Mouse (Mus musculus) C2C12 (cell line): ENCODE results near the gene Cers2. TPM values are rescaled to one million over a fixed set of nuclear protein-coding genes. Genes with fewer than 3 reads are reported as not detected.

Source experiments
- H3K27me3 ChIP-seq: one replicate; pipeline ENCODE4 v1.6.1; 2011; ENCODE audit not compliant: control insufficient read depth, insufficient read depth, insufficient read length
- H3K36me3 ChIP-seq: one replicate; pipeline ENCODE4 v1.6.1; 2011; ENCODE audit not compliant: control insufficient read depth, insufficient read depth
- H3K4me3 ChIP-seq: one replicate; pipeline ENCODE4 v1.5.1; 2011; ENCODE audit warnings: mild to moderate bottlenecking, control low read depth; ENCODE audit not compliant: poor library complexity, insufficient read depth, severe bottlenecking
- H3K79me2 ChIP-seq: one replicate; pipeline ENCODE4 v1.6.1; 2011; ENCODE audit not compliant: control insufficient read depth, insufficient read depth
- H3K79me3 ChIP-seq: one replicate; pipeline ENCODE4 v1.6.1; 2011; ENCODE audit warnings: low read depth, control low read depth
- H3ac ChIP-seq: one replicate; pipeline ENCODE3; 2011; ENCODE audit warnings: low read depth; ENCODE audit not compliant: control insufficient read depth, insufficient read length
- CEBPB ChIP-seq: IDR thresholded peaks from one replicate; pipeline ENCODE4 v1.6.1; 2011; ENCODE audit warnings: low read depth, mild to moderate bottlenecking, control low read depth, moderate library complexity
- CTCF ChIP-seq: IDR thresholded peaks from one replicate; pipeline ENCODE4 v1.5.1; 2011; ENCODE audit not compliant: control insufficient read depth, insufficient read depth, insufficient read length
- FOSL1 ChIP-seq: IDR thresholded peaks from one replicate; pipeline ENCODE4 v1.8.0; 2011; ENCODE audit warnings: mild to moderate bottlenecking, low read length; ENCODE audit not compliant: poor library complexity, insufficient read depth, severe bottlenecking
- MAX ChIP-seq: IDR thresholded peaks from one replicate; pipeline ENCODE4 v1.6.1; 2011; ENCODE audit warnings: mild to moderate bottlenecking, control low read depth
- MYOD1 ChIP-seq: IDR thresholded peaks from one replicate; pipeline ENCODE4 v1.6.1; 2011; ENCODE audit warnings: low read depth; ENCODE audit not compliant: control insufficient read depth, insufficient read length
- MYOG ChIP-seq: IDR thresholded peaks from one replicate; pipeline ENCODE4 v1.6.1; 2011; ENCODE audit not compliant: control insufficient read depth, insufficient read length; ENCODE audit errors: extremely low read depth
- USF1 ChIP-seq: IDR thresholded peaks from one replicate; pipeline ENCODE4 v1.6.1; 2011; ENCODE audit warnings: low read depth, mild to moderate bottlenecking, control low read depth, moderate library complexity
- polyA plus RNA-seq: library from polyadenylated mRNA; unstranded; fragments of >200 nt; fragmentation: generic; extraction: Trizol; gene quantifications from one replicate; pipeline ENCODE4 v1.2.1, GENCODE M21; 2012; ENCODE audit warnings: missing spikeins

Gene Cers2
- polyA plus RNA-seq, 1 experiment: 146 TPM

- no peaks in the 10 kb centered on the region for H3K36me3 ChIP-seq
- no peak overlapping the region for H3ac ChIP-seq
- no peak for TF ChIP-seq CTCF
- no peak for TF ChIP-seq FOSL1
- TF ChIP-seq MAX: no peak
- TF ChIP-seq MYOD1: no peak
- TF ChIP-seq MYOG: no peak
- TF ChIP-seq CEBPB: no peak
- no peak for TF ChIP-seq USF1
- H3K4me3 ChIP-seq: no peak overlapping the region
- peaks cover 3% of the 10 kb centered on the region for H3K79me3 ChIP-seq
- no peaks in the 10 kb centered on the region for H3K27me3 ChIP-seq
- H3K79me2 ChIP-seq: peaks cover 36% of the 10 kb centered on the region
Measured at GRCm38 (mm10) chr3:95273471-95273870, 41.1 kb upstream of the Cers2 start.

DNA sequence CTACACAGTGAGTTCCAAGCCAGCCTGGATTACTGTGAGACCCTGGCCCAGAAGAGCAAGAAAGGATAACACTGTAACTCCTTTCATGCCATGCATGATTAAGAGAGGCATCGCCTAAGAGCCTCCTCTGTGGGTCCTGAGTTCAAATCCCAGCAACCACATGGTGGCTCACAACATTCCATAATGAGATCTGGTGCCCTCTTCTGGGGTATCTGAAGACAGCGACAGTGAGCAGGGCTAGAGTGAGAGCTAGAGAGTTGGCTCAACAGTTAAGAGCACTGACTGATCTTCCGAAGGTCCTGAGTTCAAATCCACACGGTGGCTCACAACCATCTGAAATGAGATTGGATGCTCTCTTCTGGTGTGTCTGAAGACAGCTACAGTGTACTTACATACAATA is 40.1 kb upstream of the Cers2 start:
- no peak for TF ChIP-seq FOSL1
- TF ChIP-seq MAX: no peak
- TF ChIP-seq MYOG: no peak
- TF ChIP-seq USF1: no peak
- TF ChIP-seq CEBPB: no peak
- no peak for TF ChIP-seq CTCF
- TF ChIP-seq MYOD1: no peak
- H3K4me3 ChIP-seq: no peak overlapping the region

DNA sequence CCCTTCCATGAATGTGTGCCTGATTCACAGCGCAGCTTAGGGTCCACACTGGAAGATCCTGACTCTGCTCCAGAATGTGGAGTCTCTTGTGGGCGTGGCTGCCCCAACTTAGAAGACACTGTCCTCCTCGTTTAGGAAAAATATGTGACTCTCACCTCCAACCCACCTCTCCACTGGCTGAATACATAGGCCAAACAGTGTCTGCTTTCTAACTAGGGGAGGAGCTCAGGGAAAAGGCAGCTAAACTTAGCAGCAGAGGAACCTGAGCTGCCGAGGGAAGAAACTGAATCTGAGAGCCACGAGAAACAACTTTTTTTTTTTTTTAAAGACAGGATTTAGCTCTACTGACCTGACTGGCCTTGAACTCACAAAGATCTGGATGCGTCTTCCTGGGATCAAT is 39.4 kb upstream of the Cers2 start:
- no peaks in the 10 kb centered on the region for H3K27me3 ChIP-seq
- no peak overlapping the region for H3ac ChIP-seq
- no peaks in the 10 kb centered on the region for H3K36me3 ChIP-seq
- TF ChIP-seq CEBPB (no peak), USF1 (no peak), MYOD1 (no peak), MYOG (no peak), MAX (no peak), FOSL1 (no peak), CTCF (no peak)
- H3K79me2 ChIP-seq: peaks cover 42% of the 10 kb centered on the region
- H3K79me3 ChIP-seq: peaks cover 3% of the 10 kb centered on the region
- H3K4me3 ChIP-seq: no peak overlapping the region

More for the DNA sequence above, 40.1 kb upstream of the Cers2 start:
- H3K79me2 ChIP-seq: peaks cover 42% of the 10 kb centered on the region
- H3ac ChIP-seq: no peak overlapping the region
- H3K36me3 ChIP-seq: no peaks in the 10 kb centered on the region
- H3K79me3 ChIP-seq: peaks cover 3% of the 10 kb centered on the region
- no peaks in the 10 kb centered on the region for H3K27me3 ChIP-seq

DNA sequence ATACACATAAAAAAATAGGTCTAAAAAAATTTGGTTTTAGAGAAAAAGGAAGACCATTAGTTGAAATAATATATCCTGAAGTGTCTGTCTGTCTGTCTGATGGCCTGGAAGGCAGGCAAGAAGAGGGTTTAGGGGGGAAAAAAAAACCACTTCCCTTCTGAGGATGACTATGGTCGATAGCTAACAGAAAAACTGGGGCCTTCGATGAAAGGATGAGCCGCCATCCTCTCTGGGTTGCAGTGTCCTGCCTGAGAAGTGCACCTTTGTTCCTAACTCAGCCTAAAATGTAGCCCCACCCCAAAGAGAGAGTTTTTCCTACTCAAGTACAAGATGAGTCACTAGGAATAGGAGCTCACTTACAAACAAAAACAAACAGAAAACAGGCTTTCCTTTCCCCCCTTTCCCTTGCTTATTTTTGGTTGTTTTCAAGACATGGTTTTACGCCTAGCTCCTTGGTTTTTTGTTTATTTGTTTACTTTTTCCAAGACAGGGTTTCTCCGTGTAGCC is 38.1 kb upstream of the Cers2 start:
- Histone ChIP-seq H3ac (no peak overlapping the region), H3K27me3 (no peaks in the 10 kb centered on the region), H3K79me2 (peaks cover 53% of the 10 kb centered on the region), H3K4me3 (no peak overlapping the region), H3K36me3 (no peaks in the 10 kb centered on the region), H3K79me3 (peaks cover 3% of the 10 kb centered on the region)
- no peak for TF ChIP-seq CEBPB
- no peak for TF ChIP-seq CTCF
- no peak for TF ChIP-seq FOSL1
- no peak for TF ChIP-seq MAX
- TF ChIP-seq USF1: no peak
- TF ChIP-seq MYOD1: no peak
- TF ChIP-seq MYOG: no peak

DNA sequence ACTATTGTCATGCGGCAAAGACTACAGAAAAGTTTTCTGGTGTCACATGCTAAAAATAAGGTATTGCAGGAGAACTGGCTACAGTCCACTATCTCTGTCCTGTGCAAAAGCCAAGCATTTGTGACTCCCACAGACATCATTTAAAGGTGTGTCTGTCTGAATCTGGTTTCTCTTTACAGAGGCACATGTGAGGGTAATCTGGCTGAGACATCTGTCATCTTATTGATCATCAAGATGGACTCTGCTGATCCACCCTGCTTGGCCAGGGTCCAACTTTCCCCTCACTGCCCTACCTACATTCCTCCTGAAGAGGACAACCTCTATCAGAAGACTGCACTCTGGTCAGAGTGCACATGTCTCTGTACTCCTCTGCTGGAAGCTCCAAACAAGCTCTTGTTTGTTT is 37.4 kb upstream of the Cers2 start:
- Histone ChIP-seq H3K79me2 (peaks cover 50% of the 10 kb centered on the region), H3K4me3 (no peak overlapping the region), H3K27me3 (no peaks in the 10 kb centered on the region), H3K79me3 (peaks cover 3% of the 10 kb centered on the region), H3ac (no peak overlapping the region), H3K36me3 (no peaks in the 10 kb centered on the region)
- TF ChIP-seq MYOG: no peak
- no peak for TF ChIP-seq MYOD1
- TF ChIP-seq CEBPB: no peak
- TF ChIP-seq MAX: no peak
- TF ChIP-seq USF1: no peak
- TF ChIP-seq FOSL1: no peak
- TF ChIP-seq CTCF: no peak
